Mouse (Mus musculus) lung, postnatal 25 days (tissue): ENCODE data around the gene Stard3.
A peak's percentile ranks its signal among the peaks of the same experiment; 100 is the strongest.

ENCODE experiments used
- DNase-seq: peaks from one replicate; pipeline ENCODE4 v3.0.0; 2022; ENCODE audit warnings: low spot score

Gene Stard3

GRCm38 (mm10) chr11:98400161-98400726 is 42.1 kb downstream of the Stard3 start, which contains the start of gene Pgap3:
Pgap3 (minus strand) TSS chr11:98400490.
- peak; percentile 86 for DNase-seq

GRCm38 (mm10) chr11:98400816-98401215 is 42.6 kb downstream of the Stard3 start:
- DNase-seq: no peak

- DNase-seq: no peak
Observed at GRCm38 (mm10) chr11:98406621-98407020, 48.5 kb downstream of the Stard3 start.

- no peak for DNase-seq
Observed at GRCm38 (mm10) chr11:98408872-98409271, 50.7 kb downstream of the Stard3 start.

- DNase-seq: no peak
Observed at GRCm38 (mm10) chr11:98409341-98409822, 51.2 kb downstream of the Stard3 start.

- DNase-seq: peak; percentile 80
Observed at GRCm38 (mm10) chr11:98412273-98412796, 54.2 kb downstream of the Stard3 start, which contains the start of gene Erbb2. Erbb2 (plus strand) TSS chr11:98412470.

GRCm38 (mm10) chr11:98412797-98413301 is 54.7 kb downstream of the Stard3 start:
- DNase-seq: no peak

- DNase-seq: no peak
Observed at GRCm38 (mm10) chr11:98413731-98414130, 55.6 kb downstream of the Stard3 start.

- no peak for DNase-seq
Observed at GRCm38 (mm10) chr11:98414162-98414561, 56.0 kb downstream of the Stard3 start.

- no peak for DNase-seq
Observed at GRCm38 (mm10) chr11:98417074-98417473, 58.9 kb downstream of the Stard3 start.

- DNase-seq: no peak
Observed at GRCm38 (mm10) chr11:98418273-98418672, 60.1 kb downstream of the Stard3 start.

GRCm38 (mm10) chr11:98418939-98419547 is 60.9 kb downstream of the Stard3 start:
- peak; percentile 66 for DNase-seq

GRCm38 (mm10) chr11:98426592-98426991 is 68.4 kb downstream of the Stard3 start:
- DNase-seq: no peak

GRCm38 (mm10) chr11:98428436-98428835 is 70.3 kb downstream of the Stard3 start:
- DNase-seq: no peak
